Mouse (Mus musculus): ENCODE results near the gene Usf3.

Usf3 gene

GRCm38 (mm10) chr16:44173155-44173941, at the start of gene Usf3:
Gene Usf3 (plus strand): TSS chr16:44173246.
- DNase-seq (ENCODE audit: low spot score): peak; percentile 48

- no peak for DNase-seq (ENCODE audit: low spot score)
These were observed 49.3 kb upstream of the Usf3 start for GRCm38 (mm10) chr16:44123786-44124185.

GRCm38 (mm10) chr16:44124713-44125112, 48.3 kb upstream of the Usf3 start:
- DNase-seq (ENCODE audit: low spot score): no peak

- no peak for DNase-seq (ENCODE audit: low spot score)
These were observed 47.6 kb upstream of the Usf3 start for GRCm38 (mm10) chr16:44125436-44125835.

- DNase-seq (ENCODE audit: low spot score): no peak
These were observed 46.6 kb upstream of the Usf3 start for GRCm38 (mm10) chr16:44126437-44126836.

- DNase-seq (ENCODE audit: low spot score): no peak
These were observed 40.7 kb upstream of the Usf3 start for GRCm38 (mm10) chr16:44132300-44132699.

- DNase-seq (ENCODE audit: low spot score): no peak
These were observed 39.9 kb upstream of the Usf3 start for GRCm38 (mm10) chr16:44133187-44133586.

- no peak for DNase-seq (ENCODE audit: low spot score)
These were observed 36.5 kb upstream of the Usf3 start for GRCm38 (mm10) chr16:44136511-44137021.

- no peak for DNase-seq (ENCODE audit: low spot score)
These were observed 34.6 kb upstream of the Usf3 start for GRCm38 (mm10) chr16:44138377-44138978.

- DNase-seq (ENCODE audit: low spot score): peak; percentile 88
These were observed 34.0 kb upstream of the Usf3 start for GRCm38 (mm10) chr16:44138979-44139535.

- peak; percentile 91 for DNase-seq (ENCODE audit: low spot score)
These were observed 33.4 kb upstream of the Usf3 start, which contains the start of the genes Atp6v1a and Naa50 for GRCm38 (mm10) chr16:44139536-44140185. Gene Atp6v1a (minus strand): TSS chr16:44139705. Gene Naa50 (plus strand): TSS chr16:44139830.

- DNase-seq (ENCODE audit: low spot score): peak; percentile 87
These were observed 32.8 kb upstream of the Usf3 start for GRCm38 (mm10) chr16:44140186-44140787.

GRCm38 (mm10) chr16:44141483-44141882, 31.6 kb upstream of the Usf3 start:
- DNase-seq (ENCODE audit: low spot score): no peak

- DNase-seq (ENCODE audit: low spot score): no peak
These were observed 23.9 kb upstream of the Usf3 start for GRCm38 (mm10) chr16:44149002-44149767.

- no peak for DNase-seq (ENCODE audit: low spot score)
These were observed 18.5 kb upstream of the Usf3 start for GRCm38 (mm10) chr16:44154497-44155057.

- DNase-seq (ENCODE audit: low spot score): no peak
These were observed 13.7 kb upstream of the Usf3 start for GRCm38 (mm10) chr16:44159325-44159724.

GRCm38 (mm10) chr16:44163831-44164230, 9.2 kb upstream of the Usf3 start:
- DNase-seq (ENCODE audit: low spot score): no peak

GRCm38 (mm10) chr16:44165182-44165581, 7.9 kb upstream of the Usf3 start:
- DNase-seq (ENCODE audit: low spot score): no peak

- no peak for DNase-seq (ENCODE audit: low spot score)
These were observed 4.1 kb upstream of the Usf3 start for GRCm38 (mm10) chr16:44168990-44169389.

- DNase-seq (ENCODE audit: low spot score): peak; percentile 98
These were observed 520 bp upstream of the Usf3 start for GRCm38 (mm10) chr16:44172297-44173154.

Measured in urinary bladder, postnatal 14 days (tissue).